Mouse (Mus musculus): Measurements from ENCODE around the gene Cpne7. TPM values are rescaled to one million over a fixed set of nuclear protein-coding genes. Genes with fewer than 3 reads are reported as not detected.

Gene Cpne7
- polyA plus RNA-seq, 1 experiment from 2014 or later, result 0.40 TPM

DNA sequence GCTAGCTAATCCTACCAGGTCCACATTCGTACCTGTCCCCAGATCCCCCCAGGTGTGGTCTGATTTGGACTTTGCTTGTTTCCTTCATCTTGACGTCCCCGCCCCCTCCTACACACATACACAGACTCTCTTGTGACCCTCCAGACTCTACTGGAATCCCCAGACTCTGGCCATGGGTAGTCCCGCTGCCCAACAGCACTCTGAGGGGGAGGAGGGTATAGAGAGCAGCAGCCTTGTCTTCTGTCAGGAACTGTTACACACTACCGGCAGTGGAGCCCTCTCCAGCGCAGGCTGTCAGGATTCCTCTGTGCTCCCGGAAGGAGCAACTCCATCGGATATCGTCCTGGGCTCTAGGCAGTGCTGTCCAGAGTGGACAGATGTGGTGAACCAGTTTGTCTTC lies 13.9 kb downstream of the Cpne7 start:
- Histone ChIP-seq H3K36me3 (ENCODE audit: control insufficient read depth, insufficient read depth, low read length) (no peaks in the 10 kb centered on the region), H3K27ac (ENCODE audit: low read depth, low read length) (no peak overlapping the region), H3K4me2 (ENCODE audit: low read depth) (no peak overlapping the region), H3K27me3 (ENCODE audit: control insufficient read depth, insufficient read depth, low read length) (no peaks in the 10 kb centered on the region), H3K9ac (ENCODE audit: low read length) (no peak overlapping the region), H3K4me3 (ENCODE audit: low read depth, low read length) (no peak overlapping the region), H3K9me3 (ENCODE audit: control insufficient read depth, low read length) (no peaks in the 10 kb centered on the region), H3K4me1 (ENCODE audit: control insufficient read depth, insufficient read depth, low read length) (0 out of 2 replicates have a peak, but pooled peaks cover 5% of the 10 kb centered on the region)
- ATAC-seq (ENCODE audit: insufficient read depth, low FRiP score, low TSS enrichment), result no peak
- no peak for DNase-seq (ENCODE audit: low spot score)
- WGBS, result 68% methylated on average over 9 of the region's 9 CpGs

DNA sequence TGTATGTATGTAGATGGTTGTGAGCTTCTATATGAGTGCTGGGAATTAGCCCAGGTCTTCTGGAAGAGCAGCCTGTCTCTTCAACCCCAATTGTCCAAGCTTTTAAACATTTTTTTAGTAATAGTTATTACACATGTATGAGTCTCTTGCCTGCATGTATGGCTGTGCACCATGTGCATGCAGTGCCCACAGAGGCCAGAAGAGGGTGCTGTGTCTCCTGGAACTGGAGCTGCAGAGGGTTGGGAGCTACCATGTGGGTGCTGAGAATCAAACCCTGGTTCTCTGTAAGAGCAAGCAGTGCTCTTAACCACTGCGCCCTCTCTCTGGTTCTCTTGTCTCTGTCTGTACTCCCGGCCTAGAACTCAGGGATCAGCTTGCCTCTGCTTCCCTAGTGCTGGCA lies 15.8 kb downstream of the Cpne7 start:
- no peak for DNase-seq (ENCODE audit: low spot score)
- 87% methylated on average over 2 of the region's 2 CpGs for WGBS
- H3K27ac ChIP-seq (ENCODE audit: low read depth, low read length), result no peak overlapping the region
- H3K4me1 ChIP-seq (ENCODE audit: control insufficient read depth, insufficient read depth, low read length), result peaks cover 5% of the 10 kb centered on the region; the same call in 1 of the 2 replicates
- H3K27me3 ChIP-seq (ENCODE audit: control insufficient read depth, insufficient read depth, low read length), result no peaks in the 10 kb centered on the region
- H3K9me3 ChIP-seq (ENCODE audit: control insufficient read depth, low read length), result no peaks in the 10 kb centered on the region
- H3K36me3 ChIP-seq (ENCODE audit: control insufficient read depth, insufficient read depth, low read length), result no peaks in the 10 kb centered on the region
- H3K9ac ChIP-seq (ENCODE audit: low read length), result no peak overlapping the region
- ATAC-seq (ENCODE audit: insufficient read depth, low FRiP score, low TSS enrichment), result no peak
- H3K4me3 ChIP-seq (ENCODE audit: low read depth, low read length), result no peak overlapping the region
- no peak overlapping the region for H3K4me2 ChIP-seq (ENCODE audit: low read depth)

DNA sequence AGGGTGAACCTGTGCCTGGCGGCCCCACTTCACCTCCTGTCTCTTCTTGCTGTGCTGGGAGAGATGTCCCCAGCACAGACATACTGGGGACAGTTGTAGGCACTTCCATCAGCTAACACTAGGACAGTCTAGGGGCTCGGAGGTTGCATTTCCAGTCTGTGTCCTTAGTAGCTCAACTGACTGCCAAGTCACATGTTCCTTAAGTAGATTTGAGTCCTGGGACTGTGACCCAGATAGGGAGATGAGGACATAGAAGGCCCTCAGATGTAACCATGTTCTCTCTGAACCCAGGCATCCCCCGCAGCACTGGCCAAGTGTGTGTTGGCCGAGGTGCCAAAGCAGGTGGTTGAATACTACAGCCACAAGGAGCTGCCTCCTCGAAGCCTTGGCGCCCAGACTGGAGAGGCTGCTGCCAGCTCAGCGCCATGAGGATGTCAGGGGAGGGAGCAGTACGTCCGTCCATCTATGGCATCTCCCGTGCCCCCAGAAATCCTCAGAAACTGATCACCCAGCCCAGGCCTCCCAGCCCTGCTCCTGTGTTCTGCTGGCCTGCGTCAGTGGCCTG lies 17.1 kb downstream of the Cpne7 start:
- 89% methylated on average over 11 of the region's 11 CpGs for WGBS
- Histone ChIP-seq H3K4me2 (ENCODE audit: low read depth) (no peak overlapping the region), H3K4me3 (ENCODE audit: low read depth, low read length) (no peak overlapping the region), H3K9me3 (ENCODE audit: control insufficient read depth, low read length) (no peaks in the 10 kb centered on the region), H3K9ac (ENCODE audit: low read length) (no peak overlapping the region), H3K27me3 (ENCODE audit: control insufficient read depth, insufficient read depth, low read length) (no peaks in the 10 kb centered on the region), H3K27ac (ENCODE audit: low read depth, low read length) (no peak overlapping the region), H3K4me1 (ENCODE audit: control insufficient read depth, insufficient read depth, low read length) (peaks cover 5% of the 10 kb centered on the region; the same call in 1 of the 2 replicates), H3K36me3 (ENCODE audit: control insufficient read depth, insufficient read depth, low read length) (no peaks in the 10 kb centered on the region)
- ATAC-seq (ENCODE audit: insufficient read depth, low FRiP score, low TSS enrichment) (no peak), DNase-seq (ENCODE audit: low spot score) (no peak)

DNA sequence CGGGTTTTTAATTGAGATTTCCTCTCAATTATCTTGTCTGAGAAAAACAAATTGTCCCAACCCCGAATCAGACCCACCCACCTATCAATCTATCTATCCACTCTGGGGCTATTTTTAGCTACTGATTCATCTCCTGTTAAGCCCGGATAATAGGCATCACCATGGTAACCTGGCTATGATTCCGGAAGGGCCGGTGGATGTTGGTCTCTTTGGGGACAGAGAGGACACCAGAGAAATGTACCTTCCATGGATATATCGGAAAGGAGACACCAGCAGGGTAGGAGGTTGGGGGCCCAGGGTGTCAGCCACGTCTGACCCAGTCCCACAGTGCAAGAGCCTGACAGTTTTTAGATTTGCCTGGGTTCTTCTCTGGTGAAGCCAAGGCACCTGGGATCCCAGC lies 18.2 kb downstream of the Cpne7 start:
- peaks cover 5% of the 10 kb centered on the region; the same call in 1 of the 2 replicates for H3K4me1 ChIP-seq (ENCODE audit: control insufficient read depth, insufficient read depth, low read length)
- H3K9me3 ChIP-seq (ENCODE audit: control insufficient read depth, low read length), result no peaks in the 10 kb centered on the region
- no peaks in the 10 kb centered on the region for H3K36me3 ChIP-seq (ENCODE audit: control insufficient read depth, insufficient read depth, low read length)
- H3K27me3 ChIP-seq (ENCODE audit: control insufficient read depth, insufficient read depth, low read length), result no peaks in the 10 kb centered on the region
- H3K4me2 ChIP-seq (ENCODE audit: low read depth), result no peak overlapping the region
- no peak overlapping the region for H3K27ac ChIP-seq (ENCODE audit: low read depth, low read length)
- ATAC-seq (ENCODE audit: insufficient read depth, low FRiP score, low TSS enrichment), result no peak; the same call in 1 of the 2 replicates
- 21% methylated on average over 7 of the region's 7 CpGs for WGBS
- no peak overlapping the region for H3K9ac ChIP-seq (ENCODE audit: low read length)
- no peak for DNase-seq (ENCODE audit: low spot score)
- no peak overlapping the region for H3K4me3 ChIP-seq (ENCODE audit: low read depth, low read length)

DNA sequence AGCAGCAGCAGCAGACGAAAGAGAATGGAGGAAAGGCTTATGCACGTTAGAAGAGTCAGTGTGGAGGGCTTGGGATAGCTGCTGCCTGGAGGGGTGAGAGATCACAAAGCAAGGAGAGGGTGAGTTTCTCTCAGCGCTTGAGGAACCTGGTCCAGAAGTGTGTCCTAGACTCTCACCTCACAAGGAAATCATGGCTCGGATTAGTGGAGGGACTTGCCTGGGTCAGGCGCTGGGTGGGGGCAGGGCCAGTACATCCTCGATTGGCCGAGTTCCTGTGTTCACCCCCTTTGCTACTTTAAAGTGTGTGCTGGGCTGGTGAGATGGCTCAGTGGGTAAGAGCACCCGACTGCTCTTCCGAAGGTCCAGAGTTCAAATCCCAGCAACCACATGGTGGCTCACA lies 18.6 kb downstream of the Cpne7 start:
- no peaks in the 10 kb centered on the region for H3K9me3 ChIP-seq (ENCODE audit: control insufficient read depth, low read length)
- ATAC-seq (ENCODE audit: insufficient read depth, low FRiP score, low TSS enrichment) (no peak), DNase-seq (ENCODE audit: low spot score) (no peak)
- peaks cover 5% of the 10 kb centered on the region; the same call in 1 of the 2 replicates for H3K4me1 ChIP-seq (ENCODE audit: control insufficient read depth, insufficient read depth, low read length)
- no peak overlapping the region for H3K27ac ChIP-seq (ENCODE audit: low read depth, low read length)
- no peaks in the 10 kb centered on the region for H3K36me3 ChIP-seq (ENCODE audit: control insufficient read depth, insufficient read depth, low read length)
- no peak overlapping the region for H3K4me2 ChIP-seq (ENCODE audit: low read depth)
- H3K4me3 ChIP-seq (ENCODE audit: low read depth, low read length), result no peak overlapping the region
- H3K27me3 ChIP-seq (ENCODE audit: control insufficient read depth, insufficient read depth, low read length), result no peaks in the 10 kb centered on the region
- no peak overlapping the region for H3K9ac ChIP-seq (ENCODE audit: low read length)
- 59% methylated on average over 9 of the region's 9 CpGs for WGBS

DNA sequence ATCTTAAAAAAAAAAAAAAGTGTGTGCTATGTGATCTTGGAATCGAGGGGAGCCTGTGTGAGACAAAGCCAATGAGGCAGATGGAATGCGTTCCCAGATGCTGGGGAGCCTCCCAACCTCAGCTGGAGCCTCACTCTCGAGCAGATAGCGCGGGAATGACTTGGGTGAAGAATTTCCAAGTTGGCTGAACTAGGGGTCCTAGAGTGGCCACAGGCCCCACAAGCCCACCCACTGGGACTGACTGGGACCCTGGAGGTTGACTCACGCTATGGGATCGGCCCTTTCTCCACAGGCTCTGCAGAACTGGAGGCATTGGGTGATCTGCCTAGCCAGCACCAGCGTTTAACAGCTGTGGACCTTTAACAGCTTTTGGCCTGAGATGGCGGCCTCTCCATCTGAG lies 19.1 kb downstream of the Cpne7 start:
- H3K9me3 ChIP-seq (ENCODE audit: control insufficient read depth, low read length), result no peaks in the 10 kb centered on the region
- peaks cover 5% of the 10 kb centered on the region; the same call in 1 of the 2 replicates for H3K4me1 ChIP-seq (ENCODE audit: control insufficient read depth, insufficient read depth, low read length)
- no peak overlapping the region for H3K4me2 ChIP-seq (ENCODE audit: low read depth)
- no peaks in the 10 kb centered on the region for H3K36me3 ChIP-seq (ENCODE audit: control insufficient read depth, insufficient read depth, low read length)
- WGBS, result 80% methylated on average over 9 of the region's 9 CpGs
- DNase-seq (ENCODE audit: low spot score) (no peak), ATAC-seq (ENCODE audit: insufficient read depth, low FRiP score, low TSS enrichment) (no peak)
- H3K27ac ChIP-seq (ENCODE audit: low read depth, low read length), result no peak overlapping the region
- H3K4me3 ChIP-seq (ENCODE audit: low read depth, low read length), result no peak overlapping the region
- no peaks in the 10 kb centered on the region for H3K27me3 ChIP-seq (ENCODE audit: control insufficient read depth, insufficient read depth, low read length)
- H3K9ac ChIP-seq (ENCODE audit: low read length), result no peak overlapping the region

DNA sequence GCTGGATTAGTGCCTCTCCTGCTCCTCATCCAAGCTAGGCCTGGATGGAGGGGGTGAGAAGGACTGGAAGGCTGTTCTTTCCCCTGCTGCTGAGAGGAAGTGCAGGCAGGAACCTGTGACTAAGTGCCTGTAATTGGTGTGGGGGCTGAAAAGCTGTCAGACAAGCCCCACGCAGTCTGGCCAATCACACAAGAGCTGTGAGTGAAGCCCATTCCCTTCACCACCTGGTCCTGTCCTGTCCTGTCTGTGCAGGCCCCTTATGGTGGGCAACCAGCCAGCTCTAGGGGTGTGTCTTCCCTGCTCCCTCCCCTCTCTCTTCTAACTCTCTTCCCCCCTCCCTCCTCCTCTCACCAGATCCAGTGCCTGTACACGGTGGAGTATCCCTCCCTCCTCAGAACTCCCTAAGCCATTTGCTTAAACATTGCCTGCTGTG lies 20.5 kb downstream of the Cpne7 start:
- H3K36me3 ChIP-seq (ENCODE audit: control insufficient read depth, insufficient read depth, low read length), result no peaks in the 10 kb centered on the region
- WGBS, result 21% methylated on average over 2 of the region's 2 CpGs
- H3K9me3 ChIP-seq (ENCODE audit: control insufficient read depth, low read length), result no peaks in the 10 kb centered on the region
- H3K27ac ChIP-seq (ENCODE audit: low read depth, low read length), result peak overlapping the region; percentile 39; the same call in 1 of the 2 replicates
- H3K4me3 ChIP-seq (ENCODE audit: low read depth, low read length), result no peak overlapping the region
- DNase-seq (ENCODE audit: low spot score), result peak; percentile 41
- no peaks in the 10 kb centered on the region for H3K27me3 ChIP-seq (ENCODE audit: control insufficient read depth, insufficient read depth, low read length)
- H3K4me1 ChIP-seq (ENCODE audit: control insufficient read depth, insufficient read depth, low read length), result peaks cover 5% of the 10 kb centered on the region; the same call in 1 of the 2 replicates
- ATAC-seq (ENCODE audit: insufficient read depth, low FRiP score, low TSS enrichment), result no peak; the same call in 1 of the 2 replicates
- H3K4me2 ChIP-seq (ENCODE audit: low read depth), result no peak overlapping the region
- no peak overlapping the region for H3K9ac ChIP-seq (ENCODE audit: low read length)

DNA sequence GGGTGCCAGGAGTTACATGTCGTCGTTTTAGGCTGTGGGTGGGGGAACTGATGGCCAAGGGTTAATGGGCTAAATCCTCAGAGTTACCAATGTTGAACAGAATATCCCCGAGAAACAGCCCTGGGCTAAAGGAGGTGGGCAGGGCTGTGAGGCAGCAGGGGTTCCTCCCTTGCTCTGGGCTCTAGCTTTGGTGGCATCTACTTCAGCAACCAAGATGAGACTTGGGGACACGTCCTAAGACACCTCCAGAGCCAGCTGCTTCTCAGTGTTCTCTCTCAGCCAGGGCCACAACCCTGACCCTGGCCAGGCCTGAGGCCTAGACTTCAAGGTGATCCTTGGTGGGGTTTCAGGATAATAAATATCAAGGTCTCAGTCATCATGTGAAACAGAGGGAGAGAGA lies 21.6 kb downstream of the Cpne7 start:
- H3K36me3 ChIP-seq (ENCODE audit: control insufficient read depth, insufficient read depth, low read length), result no peaks in the 10 kb centered on the region
- no peak overlapping the region for H3K9ac ChIP-seq (ENCODE audit: low read length)
- H3K27me3 ChIP-seq (ENCODE audit: control insufficient read depth, insufficient read depth, low read length), result no peaks in the 10 kb centered on the region
- WGBS, result 54% methylated on average over 4 of the region's 4 CpGs
- no peak overlapping the region for H3K4me2 ChIP-seq (ENCODE audit: low read depth)
- no peaks in the 10 kb centered on the region for H3K9me3 ChIP-seq (ENCODE audit: control insufficient read depth, low read length)
- no peak for ATAC-seq (ENCODE audit: insufficient read depth, low FRiP score, low TSS enrichment)
- H3K27ac ChIP-seq (ENCODE audit: low read depth, low read length), result no peak overlapping the region
- DNase-seq (ENCODE audit: low spot score), result no peak
- H3K4me3 ChIP-seq (ENCODE audit: low read depth, low read length), result no peak overlapping the region
- H3K4me1 ChIP-seq (ENCODE audit: control insufficient read depth, insufficient read depth, low read length), result peaks cover 5% of the 10 kb centered on the region; the same call in 1 of the 2 replicates

DNA sequence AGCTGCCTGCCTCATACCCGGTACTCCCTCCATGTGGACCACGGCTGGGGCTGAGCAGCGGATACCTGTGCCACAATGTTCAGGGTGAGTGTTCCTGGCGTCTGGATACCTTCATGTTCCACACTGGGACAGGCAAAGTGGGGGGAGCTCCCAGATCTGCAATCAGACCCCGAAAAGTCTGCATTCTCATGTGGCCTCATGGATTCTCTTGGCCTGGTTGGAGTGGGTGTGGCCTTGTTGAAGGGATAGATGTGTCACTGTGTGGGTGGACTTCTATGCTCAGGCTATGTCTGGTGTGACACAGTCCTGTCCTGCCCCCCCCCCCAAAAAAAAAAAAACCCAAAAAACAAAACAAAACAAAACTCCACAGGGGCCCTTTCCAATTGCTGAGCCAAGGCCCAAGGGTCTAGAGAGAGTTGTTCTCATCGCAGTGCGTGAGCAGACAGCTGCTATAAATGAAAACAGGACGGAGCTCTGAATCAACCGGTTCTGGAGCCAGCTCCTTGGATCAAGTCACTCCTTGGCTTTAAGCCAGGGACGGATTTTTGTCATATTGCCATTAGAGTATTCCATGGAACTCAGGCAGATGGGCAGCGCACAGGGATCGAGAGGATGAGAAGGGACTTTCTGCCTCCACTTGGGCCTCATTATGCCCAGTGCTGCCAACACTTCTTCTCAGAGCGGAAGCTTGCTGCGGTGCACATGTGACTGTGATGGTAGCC lies 24.7 kb downstream of the Cpne7 start:
- H3K4me2 ChIP-seq (ENCODE audit: low read depth), result no peak overlapping the region
- 88% methylated on average over 14 of the region's 14 CpGs for WGBS
- ATAC-seq (ENCODE audit: insufficient read depth, low FRiP score, low TSS enrichment) (no peak), DNase-seq (ENCODE audit: low spot score) (no peak)
- H3K36me3 ChIP-seq (ENCODE audit: control insufficient read depth, insufficient read depth, low read length), result no peaks in the 10 kb centered on the region
- H3K9me3 ChIP-seq (ENCODE audit: control insufficient read depth, low read length), result no peaks in the 10 kb centered on the region
- no peaks in the 10 kb centered on the region for H3K27me3 ChIP-seq (ENCODE audit: control insufficient read depth, insufficient read depth, low read length)
- H3K9ac ChIP-seq (ENCODE audit: low read length), result no peak overlapping the region
- no peak overlapping the region for H3K27ac ChIP-seq (ENCODE audit: low read depth, low read length)
- H3K4me1 ChIP-seq (ENCODE audit: control insufficient read depth, insufficient read depth, low read length), result no peaks in the 10 kb centered on the region; the same call in 1 of the 2 replicates
- no peak overlapping the region for H3K4me3 ChIP-seq (ENCODE audit: low read depth, low read length)
